17 mouse cellular contexts compared by ENCODE assay signal in genomic region chr5:15689659-15690213, GRCm38 (mm10). TPM values are rescaled to one million over a fixed set of nuclear protein-coding genes. Genes with fewer than 3 reads are reported as not detected.
DNase-seq lines count a peak whose midpoint lies in the region; ATAC-seq and TF ChIP-seq lines count a peak whose summit lies in the region.
"Not testable (repeated sequence)": the region's sequence is repeated elsewhere in the genome, so short reads cannot be mapped to it uniquely, and the experiment has no call there.
"Had no signal": no experiment of that assay in that cellular context is flagged by ENCODE, and none has a peak within 500 bp of the region (broad histone marks: within the 10 kb centered on the region; RNA-seq: fewer than 3 reads in every experiment).

No protein-coding gene starts in this region.

- H3K4me2 ChIP-seq in embryonic facial prominence, embryonic 11.5 days (ENCODE audit: low read depth, low read length); forebrain, embryonic 15.5 days (replicated peaks); heart, postnatal 0 days (ENCODE audit: low read depth, low read length); intestine, embryonic 14.5 days (ENCODE audit: low read length); limb, embryonic 12.5 days; liver, embryonic 16.5 days (ENCODE audit: low read depth, low read length); midbrain, embryonic 14.5 days (ENCODE audit: low read length); stomach, embryonic 14.5 days (replicated peaks; ENCODE audit: low read depth, low read length): not testable (repeated sequence)

- not testable (repeated sequence) for H3K27me3 ChIP-seq in embryonic facial prominence, embryonic 11.5 days (ENCODE audit: control insufficient read depth, insufficient read depth, low read length); forebrain, embryonic 15.5 days; heart, postnatal 0 days (ENCODE audit: control insufficient read depth, insufficient read depth, low read length); intestine, embryonic 14.5 days (replicated peaks; ENCODE audit: control insufficient read depth, insufficient read depth, low read length); limb, embryonic 12.5 days; liver, embryonic 16.5 days (ENCODE audit: control insufficient read depth, insufficient read depth, low read depth, low read length); midbrain, embryonic 14.5 days (ENCODE audit: control insufficient read depth, insufficient read depth, low read length); stomach, embryonic 14.5 days (ENCODE audit: control insufficient read depth, insufficient read depth, low read length)

- 79% methylated on average over 6 of the region's 6 CpGs for WGBS in embryonic facial prominence, embryonic 11.5 days
- WGBS in forebrain, embryonic 15.5 days, result 69% methylated on average over 6 of the region's 6 CpGs
- 64% methylated on average over 6 of the region's 6 CpGs for WGBS in heart, postnatal 0 days
- 69% methylated on average over 6 of the region's 6 CpGs for WGBS in intestine, embryonic 14.5 days
- WGBS in limb, embryonic 12.5 days, result 70% methylated on average over 6 of the region's 6 CpGs
- WGBS in liver, embryonic 16.5 days (ENCODE audit: insufficient replicate concordance), result 55% methylated on average over 6 of the region's 6 CpGs
- WGBS in midbrain, embryonic 14.5 days, result 80% methylated on average over 6 of the region's 6 CpGs
- WGBS in stomach, embryonic 14.5 days, result 71% methylated on average over 6 of the region's 6 CpGs

- H3K4me3 ChIP-seq in embryonic facial prominence, embryonic 11.5 days (ENCODE audit: low read depth, low read length); forebrain, embryonic 15.5 days; heart, postnatal 0 days (ENCODE audit: low read depth, low read length); intestine, embryonic 14.5 days (ENCODE audit: low read depth, low read length); limb, embryonic 12.5 days (replicated peaks); liver, embryonic 16.5 days (ENCODE audit: low read depth, low read length); midbrain, embryonic 14.5 days (replicated peaks; ENCODE audit: low read depth, low read length); stomach, embryonic 14.5 days (ENCODE audit: low read depth, low read length): not testable (repeated sequence)

- H3K9me3 ChIP-seq in embryonic facial prominence, embryonic 11.5 days (replicated peaks; ENCODE audit: control insufficient read depth, low read length); heart, postnatal 0 days (replicated peaks; ENCODE audit: control insufficient read depth, low read length); intestine, embryonic 14.5 days (ENCODE audit: control insufficient read depth, low read length); liver, embryonic 16.5 days (replicated peaks; ENCODE audit: control insufficient read depth, low read length); stomach, embryonic 14.5 days (ENCODE audit: control insufficient read depth, low read depth, low read length): not testable (repeated sequence)
- peaks cover 35% of the 10 kb centered on the region for H3K9me3 ChIP-seq in forebrain, embryonic 15.5 days
- peaks cover 37% of the 10 kb centered on the region for H3K9me3 ChIP-seq in limb, embryonic 12.5 days
- H3K9me3 ChIP-seq in midbrain, embryonic 14.5 days (ENCODE audit: control insufficient read depth, low read length), result peaks cover 18% of the 10 kb centered on the region

- not testable (repeated sequence) for DNase-seq in embryonic facial prominence, embryonic 11.5 days (ENCODE audit: low spot score); intestine, embryonic 14.5 days (ENCODE audit: low spot score); midbrain, embryonic 14.5 days
- peak; percentile 25 for DNase-seq in heart, postnatal 0 days (ENCODE audit: low spot score)

- not testable (repeated sequence) for H3K9ac ChIP-seq in embryonic facial prominence, embryonic 11.5 days (replicated peaks; ENCODE audit: low read length); forebrain, embryonic 15.5 days (replicated peaks); heart, postnatal 0 days (replicated peaks; ENCODE audit: low read depth, low read length); intestine, embryonic 14.5 days (ENCODE audit: low read length); limb, embryonic 12.5 days (replicated peaks); liver, embryonic 16.5 days (ENCODE audit: low read depth, low read length); midbrain, embryonic 14.5 days (replicated peaks; ENCODE audit: low read length); stomach, embryonic 14.5 days (replicated peaks; ENCODE audit: low read depth, low read length)

- TF ChIP-seq EP300 in heart, postnatal 0 days (IDR thresholded peaks at IDR 0.05; ENCODE audit: low read depth), result not testable (repeated sequence)

- not testable (repeated sequence) for H3K4me1 ChIP-seq in embryonic facial prominence, embryonic 11.5 days (ENCODE audit: control insufficient read depth, insufficient read depth, low read length); forebrain, embryonic 15.5 days; heart, postnatal 0 days (ENCODE audit: control insufficient read depth, insufficient read depth); intestine, embryonic 14.5 days (replicated peaks; ENCODE audit: control insufficient read depth, insufficient read depth, low read length); limb, embryonic 12.5 days (replicated peaks); liver, embryonic 16.5 days (ENCODE audit: control insufficient read depth, low read depth, low read length); midbrain, embryonic 14.5 days (ENCODE audit: control insufficient read depth, insufficient read depth, low read length); stomach, embryonic 14.5 days (ENCODE audit: control insufficient read depth, insufficient read depth, low read length)

- TF ChIP-seq CTCF in heart, postnatal 0 days (IDR thresholded peaks at IDR 0.05; ENCODE audit: low read depth), result not testable (repeated sequence)

- not testable (repeated sequence) for H3K36me3 ChIP-seq in embryonic facial prominence, embryonic 11.5 days (replicated peaks; ENCODE audit: control insufficient read depth, insufficient read depth, low read depth, low read length); forebrain, embryonic 15.5 days; heart, postnatal 0 days (replicated peaks; ENCODE audit: control insufficient read depth, insufficient read depth, low read length); intestine, embryonic 14.5 days (ENCODE audit: control insufficient read depth, insufficient read depth, low read length); limb, embryonic 12.5 days; liver, embryonic 16.5 days (ENCODE audit: control insufficient read depth, insufficient read depth); midbrain, embryonic 14.5 days (ENCODE audit: control insufficient read depth, insufficient read depth, low read length); stomach, embryonic 14.5 days (ENCODE audit: control insufficient read depth, insufficient read depth, low read length)

- peak; percentile 83 for ATAC-seq in embryonic facial prominence, embryonic 11.5 days (replicated peaks; ENCODE audit: insufficient number of reproducible peaks, low FRiP score, low TSS enrichment, low read depth)
- peak; percentile 90 for ATAC-seq in forebrain, embryonic 15.5 days (replicated peaks)
- peak; percentile 76 for ATAC-seq in heart, postnatal 0 days (ENCODE audit: insufficient read depth, low read depth)
- ATAC-seq in intestine, embryonic 14.5 days (replicated peaks; ENCODE audit: low FRiP score, low TSS enrichment, low read depth), result peak; percentile 91
- peak; percentile 89 for ATAC-seq in limb, embryonic 12.5 days (ENCODE audit: insufficient number of reproducible peaks, insufficient read depth, low FRiP score, low TSS enrichment, low read depth)
- ATAC-seq in liver, embryonic 16.5 days (ENCODE audit: low read depth), result peak; percentile 67
- ATAC-seq in midbrain, embryonic 14.5 days (ENCODE audit: low FRiP score, low TSS enrichment), result peak; percentile 85
- peak; percentile 89 for ATAC-seq in stomach, embryonic 14.5 days (ENCODE audit: insufficient number of reproducible peaks, insufficient read depth, low FRiP score, low read depth)

- not testable (repeated sequence) for H3K27ac ChIP-seq in embryonic facial prominence, embryonic 11.5 days (replicated peaks; ENCODE audit: low read depth, low read length); forebrain, embryonic 15.5 days (replicated peaks); heart, postnatal 0 days (ENCODE audit: low read depth); intestine, embryonic 14.5 days (ENCODE audit: low read depth); limb, embryonic 12.5 days; liver, embryonic 16.5 days (ENCODE audit: low read length); midbrain, embryonic 14.5 days (replicated peaks; ENCODE audit: low read depth, low read length); stomach, embryonic 14.5 days (ENCODE audit: low read length)

RNA-seq across cellular contexts. Expression of gene Speer4c, which starts 24.3 kb away (rescaled TPM):
- not detected in 2 replicates for polyA plus RNA-seq in embryonic facial prominence, embryonic 11.5 days (2014; fragmentation: Nextera tagmentation; extraction: Ambion mirVana)
- polyA plus RNA-seq in forebrain, embryonic 15.5 days (2015; fragmentation: Nextera tagmentation; extraction: Ambion mirVana), result not detected in 2 replicates
- total RNA-seq in heart, postnatal 0 days (2014; rRNA removed; ENCODE audit: low replicate concordance), result not detected in 2 replicates
- 0.12 and 0.15 TPM in 2 replicates for polyA plus RNA-seq in heart, postnatal 0 days (2015; fragmentation: Nextera tagmentation; extraction: Ambion mirVana)
- polyA plus RNA-seq in intestine, embryonic 14.5 days (2014; fragmentation: Nextera tagmentation; extraction: Ambion mirVana), result not detected in 2 replicates
- polyA plus RNA-seq in limb, embryonic 12.5 days (2016; fragmentation: Nextera tagmentation; extraction: Ambion mirVana), result not detected in 2 replicates
- polyA plus RNA-seq in liver, embryonic 16.5 days (2015; fragmentation: Nextera tagmentation; extraction: Ambion mirVana), result not detected in 2 replicates
- not detected in 2 replicates for polyA plus RNA-seq in midbrain, embryonic 14.5 days (2014; fragmentation: Nextera tagmentation; extraction: Ambion mirVana)
- polyA plus RNA-seq in stomach, embryonic 14.5 days (2014; fragmentation: Nextera tagmentation; extraction: Ambion mirVana), result not detected in 2 replicates
- total RNA-seq: adrenal gland, adult 2 months; gastrocnemius, postnatal 10 days; heart, adult 2 months; hematopoietic stem cell, adult 5-6 weeks; layer of hippocampus, adult 8-10 months; left cerebral cortex, adult 2 months; monocyte, adult 5-6 weeks had no signal
- polyA plus RNA-seq: adrenal gland, adult 2 months; C2C12; heart, adult 2 months; macrophage had no signal

RNA-seq across cellular contexts. Expression of gene 4930572O03Rik, which starts 32.9 kb away (rescaled TPM):
- not detected in 2 replicates for polyA plus RNA-seq in embryonic facial prominence, embryonic 11.5 days (2014; fragmentation: Nextera tagmentation; extraction: Ambion mirVana)
- polyA plus RNA-seq in forebrain, embryonic 15.5 days (2015; fragmentation: Nextera tagmentation; extraction: Ambion mirVana), result not detected in 2 replicates
- total RNA-seq in heart, postnatal 0 days (2014; rRNA removed; ENCODE audit: low replicate concordance), result not detected in 2 replicates
- polyA plus RNA-seq in heart, postnatal 0 days (2015; fragmentation: Nextera tagmentation; extraction: Ambion mirVana), result not detected in 2 replicates
- polyA plus RNA-seq in intestine, embryonic 14.5 days (2014; fragmentation: Nextera tagmentation; extraction: Ambion mirVana), result not detected in 2 replicates
- not detected in 2 replicates for polyA plus RNA-seq in limb, embryonic 12.5 days (2016; fragmentation: Nextera tagmentation; extraction: Ambion mirVana)
- polyA plus RNA-seq in liver, embryonic 16.5 days (2015; fragmentation: Nextera tagmentation; extraction: Ambion mirVana), result not detected in 2 replicates
- polyA plus RNA-seq in midbrain, embryonic 14.5 days (2014; fragmentation: Nextera tagmentation; extraction: Ambion mirVana), result not detected in 2 replicates
- polyA plus RNA-seq in stomach, embryonic 14.5 days (2014; fragmentation: Nextera tagmentation; extraction: Ambion mirVana), result not detected in 2 replicates
- total RNA-seq: adrenal gland, adult 2 months; gastrocnemius, postnatal 10 days; heart, adult 2 months; hematopoietic stem cell, adult 5-6 weeks; layer of hippocampus, adult 8-10 months; left cerebral cortex, adult 2 months; monocyte, adult 5-6 weeks had no signal
- polyA plus RNA-seq: adrenal gland, adult 2 months; C2C12; heart, adult 2 months; macrophage had no signal
